Mouse (Mus musculus): ENCODE measurements around the gene Papln.

The Papln gene

GRCm38 (mm10) chr12:83763311-83764043 lies at the start of gene Papln:
Gene Papln, plus strand, starts transcription at chr12:83763634.
- DNase-seq (ENCODE audit: low spot score in 2 of 2): no peak

GRCm38 (mm10) chr12:83713749-83714148 lies 49.7 kb upstream of the Papln start:
- DNase-seq (ENCODE audit: low spot score in 2 of 2): peak in 1 of 2 experiments; percentile 75

- peak; percentile 28 to 48 for DNase-seq (ENCODE audit: low spot score in 2 of 2)
These were observed 46.8 kb upstream of the Papln start for GRCm38 (mm10) chr12:83716416-83717184.

GRCm38 (mm10) chr12:83719431-83719830 lies 44.0 kb upstream of the Papln start:
- no peak for DNase-seq (ENCODE audit: low spot score in 2 of 2)

GRCm38 (mm10) chr12:83721281-83721680 lies 42.2 kb upstream of the Papln start:
- DNase-seq (ENCODE audit: low spot score in 2 of 2): no peak

GRCm38 (mm10) chr12:83723037-83723436 lies 40.4 kb upstream of the Papln start:
- DNase-seq (ENCODE audit: low spot score in 2 of 2): no peak

- DNase-seq (ENCODE audit: low spot score in 2 of 2): no peak
These were observed 36.7 kb upstream of the Papln start for GRCm38 (mm10) chr12:83726510-83727308.

- DNase-seq (ENCODE audit: low spot score in 2 of 2): no peak
These were observed 31.2 kb upstream of the Papln start for GRCm38 (mm10) chr12:83732225-83732624.

GRCm38 (mm10) chr12:83734047-83734446 lies 29.4 kb upstream of the Papln start:
- DNase-seq (ENCODE audit: low spot score in 2 of 2): no peak

- DNase-seq (ENCODE audit: low spot score in 2 of 2): no peak
These were observed 27.2 kb upstream of the Papln start for GRCm38 (mm10) chr12:83736236-83736635.

GRCm38 (mm10) chr12:83738651-83739050 lies 24.8 kb upstream of the Papln start:
- DNase-seq (ENCODE audit: low spot score in 2 of 2): no peak

GRCm38 (mm10) chr12:83741722-83742121 lies 21.7 kb upstream of the Papln start:
- DNase-seq (ENCODE audit: low spot score in 2 of 2): no peak

GRCm38 (mm10) chr12:83742834-83743233 lies 20.6 kb upstream of the Papln start:
- DNase-seq (ENCODE audit: low spot score in 2 of 2): no peak

GRCm38 (mm10) chr12:83743712-83744111 lies 19.7 kb upstream of the Papln start:
- no peak for DNase-seq (ENCODE audit: low spot score in 2 of 2)

GRCm38 (mm10) chr12:83749186-83749585 lies 14.2 kb upstream of the Papln start:
- no peak for DNase-seq (ENCODE audit: low spot score in 2 of 2)

GRCm38 (mm10) chr12:83752495-83752894 lies 10.9 kb upstream of the Papln start:
- no peak for DNase-seq (ENCODE audit: low spot score in 2 of 2)

GRCm38 (mm10) chr12:83758735-83759134 lies 4.7 kb upstream of the Papln start:
- DNase-seq (ENCODE audit: low spot score in 2 of 2): no peak

- no peak for DNase-seq (ENCODE audit: low spot score in 2 of 2)
These were observed 3.2 kb upstream of the Papln start for GRCm38 (mm10) chr12:83760201-83760600.

- DNase-seq (ENCODE audit: low spot score in 2 of 2): no peak
These were observed 728 bp upstream of the Papln start for GRCm38 (mm10) chr12:83762706-83763105.

- no peak for DNase-seq (ENCODE audit: low spot score in 2 of 2)
These were observed 571 bp downstream of the Papln start for GRCm38 (mm10) chr12:83764044-83764365.

- DNase-seq (ENCODE audit: low spot score in 2 of 2): no peak
These were observed 1.1 kb downstream of the Papln start for GRCm38 (mm10) chr12:83764519-83764918.

- no peak for DNase-seq (ENCODE audit: low spot score in 2 of 2)
These were observed 2.6 kb downstream of the Papln start for GRCm38 (mm10) chr12:83765965-83766603.

Data from left cerebral cortex, adult 9 months (tissue).